Mouse (Mus musculus) MEL (cell line): Measurements from ENCODE around the gene Gdap1l1. TPM values are rescaled to one million over a fixed set of nuclear protein-coding genes. Genes with fewer than 3 reads are reported as not detected.

Source experiments
- DNase-seq: peaks from one replicate; pipeline ENCODE4 v3.0.0; 2011; ENCODE audit warnings: low read depth, low spot score
- H3K27ac ChIP-seq: 2 replicates; pipeline ENCODE4 v1.5.1; 2012; ENCODE audit warnings: low read depth, mild to moderate bottlenecking, control low read depth, low read length, moderate library complexity; ENCODE audit not compliant: control insufficient read depth
- H3K27me3 ChIP-seq, 2 experiments: fragments of 150-350 bp in 1 of 2; sonication (generic) in 1 of 2; 2 replicates each; pipeline ENCODE4 v1.6.1; 2012; ENCODE audit warnings: low read length in 2 of 2, mild to moderate bottlenecking in 2 of 2, improper control_type of control experiment in 1 of 2, moderate library complexity in 1 of 2; ENCODE audit not compliant: insufficient read depth in 2 of 2, control insufficient read depth in 1 of 2
- H3K36me3 ChIP-seq, 2 experiments: 2 replicates each; pipeline ENCODE4 v1.6.1; 2012 to 2014; ENCODE audit warnings: low read length in 2 of 2, improper control_type of control experiment in 1 of 2, inconsistent platforms in 1 of 2, mild to moderate bottlenecking in 1 of 2; ENCODE audit not compliant: insufficient read depth in 2 of 2, control insufficient read depth in 1 of 2
- H3K4me1 ChIP-seq, 2 experiments: fragments of 150-350 bp in 1 of 2; sonication (generic) in 1 of 2; 2 replicates each; pipeline ENCODE4 v1.6.1; 2012; ENCODE audit warnings: low read length in 2 of 2, improper control_type of control experiment in 1 of 2, mild to moderate bottlenecking in 1 of 2; ENCODE audit not compliant: insufficient read depth in 2 of 2, control insufficient read depth in 1 of 2
- H3K4me3 ChIP-seq, 2 experiments: fragments of 150-350 bp in 1 of 2; sonication (generic) in 1 of 2; 2 replicates each; pipeline ENCODE4 v1.5.1; 2012; ENCODE audit warnings: low read depth in 2 of 2, low read length in 2 of 2, mild to moderate bottlenecking in 2 of 2, moderate library complexity in 2 of 2, control low read depth in 1 of 2, improper control_type of control experiment in 1 of 2; ENCODE audit not compliant: control insufficient read depth in 1 of 2, insufficient read depth in 1 of 2
- H3K79me2 ChIP-seq: 2 replicates; pipeline ENCODE4 v1.6.1; 2012; ENCODE audit warnings: mild to moderate bottlenecking, low read length, moderate library complexity; ENCODE audit not compliant: control insufficient read depth, poor library complexity, insufficient read depth
- H3K9ac ChIP-seq: 2 replicates; pipeline ENCODE4 v1.6.1; 2012; ENCODE audit warnings: low read depth, mild to moderate bottlenecking, control low read depth, low read length, moderate library complexity; ENCODE audit not compliant: control insufficient read depth, poor library complexity, severe bottlenecking
- H3K9me3 ChIP-seq: fragments of 150-350 bp; sonication (generic); replicated peaks from 2 replicates; pipeline ENCODE4 v1.6.1; 2012; ENCODE audit warnings: mild to moderate bottlenecking, low read length, improper control_type of control experiment, moderate library complexity; ENCODE audit not compliant: insufficient read depth
- BHLHE40 ChIP-seq: IDR thresholded peaks from 2 replicates; pipeline ENCODE4 v1.6.1; 2012; ENCODE audit warnings: low read depth, mild to moderate bottlenecking, inconsistent platforms, low read length, improper control_type of control experiment, borderline replicate concordance
- CHD1 ChIP-seq: IDR thresholded peaks from 2 replicates; pipeline ENCODE4 v1.6.1; 2012; ENCODE audit warnings: low read depth, mild to moderate bottlenecking, inconsistent platforms, low read length, improper control_type of control experiment
- CTCF ChIP-seq, 3 experiments: IDR thresholded peaks in 2 of 3; conservative IDR thresholded peaks in 1 of 3; 2 replicates each; pipeline ENCODE4 v1.5.1; 2011 to 2012; ENCODE audit warnings: low read length in 3 of 3, low read depth in 2 of 3, mild to moderate bottlenecking in 2 of 3, improper control_type of control experiment in 1 of 3, inconsistent platforms in 1 of 3, mixed read lengths in 1 of 3, moderate library complexity in 1 of 3; ENCODE audit not compliant: control insufficient read depth in 1 of 3, insufficient read depth in 1 of 3, poor library complexity in 1 of 3, severe bottlenecking in 1 of 3
- ELF1 ChIP-seq: IDR thresholded peaks from 2 replicates; pipeline ENCODE4 v1.6.1; 2014; ENCODE audit warnings: low read depth, mild to moderate bottlenecking, inconsistent platforms, low read length, improper control_type of control experiment, moderate library complexity
- EP300 ChIP-seq, 2 experiments: IDR thresholded peaks; 2 replicates each; pipeline ENCODE4 v1.6.1; 2011; ENCODE audit warnings: improper control_type of control experiment in 2 of 2, low read length in 2 of 2, low read depth in 1 of 2, mild to moderate bottlenecking in 1 of 2
- ETS1 ChIP-seq: IDR thresholded peaks from 2 replicates; pipeline ENCODE4 v1.6.1; 2012; ENCODE audit warnings: low read depth, mild to moderate bottlenecking, inconsistent platforms, low read length, improper control_type of control experiment, moderate library complexity
- GABPA ChIP-seq: IDR thresholded peaks from 2 replicates; pipeline ENCODE4 v1.6.1; 2012; ENCODE audit warnings: low read depth, mild to moderate bottlenecking, inconsistent platforms, low read length, improper control_type of control experiment, moderate library complexity
- GATA1 ChIP-seq: IDR thresholded peaks from 2 replicates; pipeline ENCODE4 v1.6.1; 2011; ENCODE audit warnings: low read depth, low read length, improper control_type of control experiment
- HCFC1 ChIP-seq: IDR thresholded peaks from 2 replicates; pipeline ENCODE4 v1.6.1; 2012; ENCODE audit warnings: low read depth, mild to moderate bottlenecking, inconsistent platforms, low read length, improper control_type of control experiment, moderate library complexity
- KAT2A ChIP-seq: conservative IDR thresholded peaks from 2 replicates; pipeline ENCODE4 v1.6.1; 2012; ENCODE audit warnings: low read depth, low read length, improper control_type of control experiment, inconsistent platforms
- MAFK ChIP-seq: IDR thresholded peaks from 2 replicates; pipeline ENCODE4 v1.6.1; 2011; ENCODE audit warnings: low read depth, mild to moderate bottlenecking, low read length, improper control_type of control experiment, borderline replicate concordance
- MAZ ChIP-seq: IDR thresholded peaks from 2 replicates; pipeline ENCODE4 v1.6.1; 2012; ENCODE audit warnings: low read depth, mild to moderate bottlenecking, inconsistent platforms, low read length, improper control_type of control experiment
- MEF2A ChIP-seq: IDR thresholded peaks from 2 replicates; pipeline ENCODE4 v1.6.1; 2014; ENCODE audit warnings: low read depth, mild to moderate bottlenecking, inconsistent platforms, low read length, improper control_type of control experiment; ENCODE audit not compliant: poor library complexity, insufficient replicate concordance, severe bottlenecking; ENCODE audit errors: extremely low read depth
- MXI1 ChIP-seq: IDR thresholded peaks from 2 replicates; pipeline ENCODE4 v1.6.1; 2011; ENCODE audit warnings: mild to moderate bottlenecking, low read depth, low read length, improper control_type of control experiment
- MYC ChIP-seq: IDR thresholded peaks from 2 replicates; pipeline ENCODE4 v1.6.1; 2011; ENCODE audit warnings: low read depth, mild to moderate bottlenecking, low read length, improper control_type of control experiment, moderate library complexity
- NELFE ChIP-seq: IDR thresholded peaks from 2 replicates; pipeline ENCODE4 v1.6.1; 2011; ENCODE audit warnings: low read depth, low read length, improper control_type of control experiment
- POLR2AphosphoS5 ChIP-seq: IDR thresholded peaks from 2 replicates; pipeline ENCODE4 v1.6.1; 2012; ENCODE audit warnings: low read depth, borderline replicate concordance, mild to moderate bottlenecking, inconsistent platforms, low read length, moderate library complexity, mixed read lengths
- RAD21 ChIP-seq: IDR thresholded peaks from 2 replicates; pipeline ENCODE4 v1.6.1; 2011; ENCODE audit warnings: mild to moderate bottlenecking, low read depth, low read length, improper control_type of control experiment
- TAL1 ChIP-seq: IDR thresholded peaks from 2 replicates; pipeline ENCODE4 v1.6.1; 2012; ENCODE audit warnings: mild to moderate bottlenecking, inconsistent platforms, low read length, moderate library complexity, mixed read lengths
- TCF12 ChIP-seq: IDR thresholded peaks from 2 replicates; pipeline ENCODE4 v1.6.1; 2014; ENCODE audit warnings: low read depth, mild to moderate bottlenecking, inconsistent platforms, low read length, improper control_type of control experiment, moderate library complexity
- ZC3H11A ChIP-seq: IDR thresholded peaks from 2 replicates; pipeline ENCODE4 v1.6.1; 2012; ENCODE audit warnings: low read depth, mild to moderate bottlenecking, inconsistent platforms, low read length, improper control_type of control experiment
- ZKSCAN1 ChIP-seq: IDR thresholded peaks from 2 replicates; pipeline ENCODE4 v1.6.1; 2012; ENCODE audit warnings: low read depth, mild to moderate bottlenecking, inconsistent platforms, low read length, improper control_type of control experiment, moderate library complexity
- ZMIZ1 ChIP-seq: IDR thresholded peaks from 2 replicates; pipeline ENCODE4 v1.6.1; 2012; ENCODE audit warnings: low read depth, mild to moderate bottlenecking, inconsistent platforms, low read length, improper control_type of control experiment, moderate library complexity
- ZNF384 ChIP-seq: IDR thresholded peaks from 2 replicates; pipeline ENCODE4 v1.6.1; 2012; ENCODE audit warnings: low read depth, mild to moderate bottlenecking, inconsistent platforms, low read length, improper control_type of control experiment
- polyA plus RNA-seq, 2 experiments: library from polyadenylated mRNA; stranded (reverse) in 1 of 2; unstranded in 1 of 2; fragments of >175 nt in 1 of 2; fragments of >200 nt in 1 of 2; gene quantifications; 2 replicates each; pipeline versions ENCODE4 v1.2.1 to v1.2.4; 2012; ENCODE audit warnings: low replicate concordance in 2 of 2, low read depth in 1 of 2; ENCODE audit not compliant: insufficient read length in 2 of 2, insufficient read depth in 1 of 2, missing spikeins in 1 of 2
- total RNA-seq: library from RNA; depleted of rRNA; stranded (reverse); fragments of 300-350 nt; gene quantifications from 2 replicates; pipeline ENCODE4 v1.2.3, GENCODE M21; 2012

Gdap1l1 gene
- total and polyA plus RNA-seq, 3 experiments = not detected

- Histone ChIP-seq H3K36me3 (no peaks in the 10 kb centered on the region), H3K27ac (no peak overlapping the region), H3K4me1 (no peaks in the 10 kb centered on the region), H3K27me3 (no peaks in the 10 kb centered on the region), H3K4me3 (no peak overlapping the region), H3K79me2 (no peaks in the 10 kb centered on the region), H3K9ac (no peak overlapping the region), H3K9me3 (no peaks in the 10 kb centered on the region)
- TF ChIP-seq ZNF384 (no peak), HCFC1 (no peak), MYC (no peak), TCF12 (no peak), ZMIZ1 (no peak), POLR2AphosphoS5 (no peak), GATA1 (no peak), ELF1 (no peak), BHLHE40 (no peak), EP300 (IDR thresholded peaks at IDR 0.05; ENCODE audit: low read depth in 1 of 2, low read length in 2 of 2) (no peak), ZKSCAN1 (no peak), MAFK (no peak), MEF2A (no peak), NELFE (no peak), MAZ (no peak)
- DNase-seq = no peak
These were observed 45.0 kb upstream of the Gdap1l1 start for GRCm38 (mm10) chr2:163393241-163393640.

GRCm38 (mm10) chr2:163393976-163394375 lies 44.3 kb upstream of the Gdap1l1 start:
- H3K27me3 ChIP-seq = no peaks in the 10 kb centered on the region

More at GRCm38 (mm10) chr2:163393976-163394375, 44.3 kb upstream of the Gdap1l1 start:
- Histone ChIP-seq H3K9ac (no peak overlapping the region), H3K79me2 (no peaks in the 10 kb centered on the region), H3K4me1 (no peaks in the 10 kb centered on the region), H3K4me3 (no peak overlapping the region), H3K27ac (no peak overlapping the region), H3K9me3 (no peaks in the 10 kb centered on the region)
- DNase-seq = no peak
- TF ChIP-seq MXI1 (no peak), CTCF (IDR thresholded peaks at IDR 0.05 in 2 of 3, conservative IDR thresholded peaks at IDR 0.05 in 1 of 3; ENCODE audit: control insufficient read depth in 1 of 3, insufficient read depth in 1 of 3, low read depth in 2 of 3, low read length in 3 of 3, poor library complexity in 1 of 3, severe bottlenecking in 1 of 3) (no peak), TAL1 (no peak), GABPA (no peak), ZC3H11A (no peak), RAD21 (no peak), GATA1 (no peak), ETS1 (no peak), KAT2A (no peak), MEF2A (no peak), ZMIZ1 (no peak), CHD1 (no peak), HCFC1 (no peak)
- TF ChIP-seq, all 39 proteins: peak for 0
- H3K36me3 ChIP-seq = no peaks in the 10 kb centered on the region
